Mouse (Mus musculus): Measurements from ENCODE around the gene Fam71b. TPM values are rescaled to one million over a fixed set of nuclear protein-coding genes. Genes with fewer than 3 reads are reported as not detected.

Gene Fam71b
- not detected for polyA plus RNA-seq (2015; fragmentation: Illumina TruSeq; extraction: RNeasy Lipid Tissue Mini Kit (QIAGEN cat#74804); ENCODE audit: insufficient read depth, low read depth, low replicate concordance)

DNA sequence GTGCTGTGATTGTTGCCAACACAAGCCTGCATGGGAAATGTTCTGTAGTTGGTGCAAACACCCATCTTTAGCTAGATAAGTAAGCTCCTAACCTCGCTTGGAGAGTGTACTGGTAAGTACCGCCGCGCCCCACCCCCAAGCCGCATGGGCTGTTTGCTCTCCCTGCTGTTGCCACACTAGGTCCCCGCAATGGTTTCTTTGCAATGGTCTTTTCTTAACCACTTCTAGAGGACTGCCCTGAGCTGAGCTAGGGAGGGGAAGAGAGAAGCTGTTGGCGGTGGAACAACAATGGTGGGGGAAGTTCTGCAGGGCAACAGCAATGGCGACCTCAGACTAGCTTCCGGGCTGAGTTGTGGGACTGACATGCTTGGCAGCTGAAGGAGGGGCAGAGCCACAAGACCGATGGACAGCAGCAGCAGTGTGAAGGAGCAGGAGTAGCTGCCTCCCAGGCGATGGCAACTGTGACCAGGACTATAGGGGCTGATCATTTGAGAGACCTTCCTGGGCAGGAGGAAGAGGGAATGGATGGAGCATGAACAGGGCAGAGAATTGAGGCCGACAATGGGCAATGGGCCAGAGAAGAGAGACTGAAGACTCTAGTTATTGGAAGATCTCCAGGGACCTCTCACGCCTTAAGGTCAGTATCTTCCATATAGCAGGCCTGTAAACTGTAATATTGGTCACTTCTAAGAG lies at the start of gene Fam71b:
TSS of gene Fam71b (plus strand) at position 393 of the 693 bp plus-strand sequence.

DNA sequence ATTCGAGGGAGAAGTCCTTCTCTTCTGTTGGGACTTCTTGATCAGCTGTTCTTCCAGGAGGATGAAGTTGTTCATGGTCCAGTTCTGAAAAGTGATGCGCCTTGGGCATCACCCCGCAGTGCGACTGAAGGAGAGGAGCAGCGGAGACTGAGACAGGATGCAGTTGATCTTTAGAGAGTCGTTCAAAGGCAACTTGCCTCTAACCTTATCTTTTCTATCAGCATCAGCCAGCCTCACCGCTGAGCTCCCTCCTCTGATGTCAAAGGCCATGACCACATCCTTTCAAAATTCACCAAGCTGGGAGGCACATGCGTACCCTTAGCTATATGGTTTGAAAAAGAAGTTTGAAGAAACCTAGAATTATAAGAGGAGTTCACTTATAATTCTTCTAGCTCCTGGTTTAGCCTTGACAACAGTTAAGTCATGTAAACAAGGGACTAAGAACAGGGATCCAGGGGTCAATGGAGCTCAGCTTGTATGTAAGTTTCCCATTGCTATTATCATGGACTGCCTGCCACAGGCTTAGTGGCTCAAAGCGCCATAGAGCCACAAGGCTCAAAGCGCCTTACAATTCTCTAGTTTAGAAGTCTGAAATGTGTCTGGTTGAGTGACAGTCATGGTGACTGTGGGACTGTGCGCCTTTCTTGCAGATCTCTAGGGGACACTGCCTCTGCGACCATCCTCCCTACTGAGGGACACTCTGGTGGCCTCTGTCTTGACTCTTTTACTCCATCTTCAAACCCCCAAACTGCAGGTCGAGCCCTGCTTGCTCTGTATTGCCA lies 6.8 kb upstream of the Fam71b start, which contains the start of gene Itk:
TSS of gene Itk (minus strand) at position 180 of the 782 bp plus-strand sequence.

DNA sequence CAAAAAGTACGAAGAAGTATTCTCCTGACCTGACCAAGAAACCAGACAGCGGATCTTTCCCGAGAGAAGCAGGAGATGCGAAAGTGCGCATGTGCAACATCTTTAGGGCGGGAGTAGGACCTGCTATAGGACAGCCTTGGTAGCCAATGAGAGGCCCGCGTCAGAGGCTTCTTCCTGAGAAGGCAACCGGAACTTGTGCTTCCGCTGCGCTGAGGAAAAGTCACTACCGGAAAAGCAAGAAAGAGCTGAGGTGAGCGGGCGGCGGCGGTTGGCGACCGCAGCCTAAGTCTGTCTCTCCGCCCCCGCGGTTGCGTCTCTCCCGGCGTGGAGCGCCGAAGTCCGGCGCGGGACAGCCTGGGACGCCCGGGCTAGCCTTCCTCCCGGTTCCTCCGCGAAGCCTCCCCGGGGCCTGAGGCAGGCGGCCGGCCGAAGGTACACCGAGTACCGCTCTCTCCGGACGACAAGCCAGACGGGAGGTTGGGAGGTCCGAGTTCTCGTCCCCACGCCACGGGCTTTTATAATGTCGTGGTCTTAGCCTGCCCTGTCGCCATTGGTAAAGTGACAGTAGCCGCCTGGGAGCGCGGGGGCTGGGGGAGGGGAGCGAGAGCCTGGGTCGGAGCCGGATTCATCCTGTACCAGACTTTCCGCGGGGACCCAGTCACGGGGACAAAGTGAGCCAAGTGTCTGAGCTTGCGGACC lies 40.5 kb downstream of the Fam71b start, which contains the start of gene Med7:
TSS of gene Med7 (plus strand) at position 166 of the 699 bp plus-strand sequence.

DNA sequence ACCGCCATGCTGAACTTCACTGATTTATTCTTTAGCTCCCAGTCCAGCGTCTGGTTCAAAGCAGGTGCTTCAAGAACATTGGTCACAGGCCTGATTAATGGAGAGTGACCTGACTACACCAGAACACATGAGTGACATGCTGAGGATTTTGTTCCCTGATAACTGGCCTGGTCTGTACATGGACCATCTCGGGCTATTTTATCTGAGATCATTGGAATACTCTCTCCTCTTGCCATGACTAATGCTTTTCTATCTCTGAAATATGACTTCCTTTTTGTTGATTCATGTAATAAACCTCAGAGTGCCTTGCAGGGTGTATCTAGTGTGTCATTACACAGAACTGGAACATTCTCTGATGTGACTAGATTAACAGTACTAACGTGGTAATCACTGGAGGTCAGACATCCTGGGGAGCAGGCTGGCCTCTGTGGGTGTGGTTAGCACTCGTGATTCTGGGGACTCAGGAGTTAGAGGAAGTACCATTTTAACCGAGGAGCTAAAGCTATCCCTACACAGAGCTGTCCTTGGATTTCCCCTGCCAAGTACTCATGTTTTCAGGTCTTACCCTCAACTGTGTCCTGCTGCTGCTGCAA lies 58.2 kb downstream of the Fam71b start, which contains the start of gene Havcr2:
TSS of gene Havcr2 (plus strand) at position 483 of the 593 bp plus-strand sequence.

Other genes starting within 250 kb of the Fam71b start
- 0.22 TPM for gene Nipal4, start 230.1 kb upstream of the Fam71b start, polyA plus RNA-seq (2015; fragmentation: Illumina TruSeq; extraction: RNeasy Lipid Tissue Mini Kit (QIAGEN cat#74804); ENCODE audit: insufficient read depth, low read depth, low replicate concordance)
- not detected for gene Fndc9, start 161.0 kb upstream of the Fam71b start, polyA plus RNA-seq (2015; fragmentation: Illumina TruSeq; extraction: RNeasy Lipid Tissue Mini Kit (QIAGEN cat#74804); ENCODE audit: insufficient read depth, low read depth, low replicate concordance)
- gene Cyfip2, start 83.7 kb upstream of the Fam71b start, polyA plus RNA-seq (2015; fragmentation: Illumina TruSeq; extraction: RNeasy Lipid Tissue Mini Kit (QIAGEN cat#74804); ENCODE audit: insufficient read depth, low read depth, low replicate concordance), result 6.6 TPM
- not detected for gene Itk, start 7.0 kb upstream of the Fam71b start, polyA plus RNA-seq (2015; fragmentation: Illumina TruSeq; extraction: RNeasy Lipid Tissue Mini Kit (QIAGEN cat#74804); ENCODE audit: insufficient read depth, low read depth, low replicate concordance)
- 5.3 TPM for gene Med7, start 40.4 kb downstream of the Fam71b start, polyA plus RNA-seq (2015; fragmentation: Illumina TruSeq; extraction: RNeasy Lipid Tissue Mini Kit (QIAGEN cat#74804); ENCODE audit: insufficient read depth, low read depth, low replicate concordance)
- 0.42 TPM for gene Havcr2, start 58.4 kb downstream of the Fam71b start, polyA plus RNA-seq (2015; fragmentation: Illumina TruSeq; extraction: RNeasy Lipid Tissue Mini Kit (QIAGEN cat#74804); ENCODE audit: insufficient read depth, low read depth, low replicate concordance)
- not detected for gene Gm12169, start 127.7 kb downstream of the Fam71b start, polyA plus RNA-seq (2015; fragmentation: Illumina TruSeq; extraction: RNeasy Lipid Tissue Mini Kit (QIAGEN cat#74804); ENCODE audit: insufficient read depth, low read depth, low replicate concordance)
- gene BC053393, start 175.0 kb downstream of the Fam71b start, polyA plus RNA-seq (2015; fragmentation: Illumina TruSeq; extraction: RNeasy Lipid Tissue Mini Kit (QIAGEN cat#74804); ENCODE audit: insufficient read depth, low read depth, low replicate concordance), result not detected
- gene Dppa1, start 232.7 kb downstream of the Fam71b start, polyA plus RNA-seq (2015; fragmentation: Illumina TruSeq; extraction: RNeasy Lipid Tissue Mini Kit (QIAGEN cat#74804); ENCODE audit: insufficient read depth, low read depth, low replicate concordance), result not detected

All from pancreas, adult 10 weeks (tissue).